Comparison of ENCODE assay signal across 8 mouse cellular contexts in genomic region chr2:38824791-38825768, GRCm38 (mm10).
DNase-seq lines count a peak whose midpoint lies in the region; ATAC-seq and TF ChIP-seq lines count a peak whose summit lies in the region.

No protein-coding gene starts in this region.

- no peaks in the 10 kb centered on the region for H3K9me3 ChIP-seq in erythroblast, embryonic 14.5 days (ENCODE audit: control insufficient read depth, low read length)
- no peaks in the 10 kb centered on the region for H3K9me3 ChIP-seq in intestine, embryonic 16.5 days (ENCODE audit: control insufficient read depth, low read length)

- no peak for TF ChIP-seq POLR2A in myocyte (IDR thresholded peaks at IDR 0.05; ENCODE audit: insufficient read length, low read depth)
- no peak for TF ChIP-seq POLR2A in thymus, adult 2 months (IDR thresholded peaks at IDR 0.05; ENCODE audit: control insufficient read depth, extremely low read depth, insufficient read depth, low read length, poor library complexity)

- H3K9ac ChIP-seq in intestine, embryonic 16.5 days (ENCODE audit: low read depth, low read length): peak overlapping the region; percentile 65

- H3K27ac ChIP-seq in intestine, embryonic 16.5 days (ENCODE audit: low read length): peak overlapping the region; percentile 27
- H3K27ac ChIP-seq in thymus, adult 2 months (ENCODE audit: control insufficient read depth, insufficient read depth, low read length): peak overlapping the region; percentile 3; the same call in 1 of the 2 replicates

- 6% methylated on average over 15 of the region's 15 CpGs for WGBS in intestine, embryonic 16.5 days
- WGBS in thymus, adult 2 months: 3% methylated on average over 15 of the region's 15 CpGs

- peak; percentile 17 for DNase-seq in c-Kit-positive CD71-negative TER-119-negative erythroid progenitor cells, embryonic 14.5 days (ENCODE audit: low read depth)
- peak; percentile 3 for DNase-seq in liver
- DNase-seq in thymus, adult 2 months: peak; percentile 25

- H3K79me2 ChIP-seq in myocyte (ENCODE audit: control insufficient read depth, insufficient read depth): peaks cover 43% of the 10 kb centered on the region

- peak overlapping the region; percentile 60 for H3K4me2 ChIP-seq in intestine, embryonic 16.5 days (ENCODE audit: low read depth, low read length)
- H3K4me2 ChIP-seq in myocyte (ENCODE audit: low read depth): peak overlapping the region; percentile 83

- peak overlapping the region; percentile 47 for H3K4me3 ChIP-seq in erythroblast, embryonic 14.5 days (replicated peaks)
- H3K4me3 ChIP-seq in intestine, embryonic 16.5 days (ENCODE audit: low read length): peak overlapping the region; percentile 35
- peak overlapping the region; percentile 35 for H3K4me3 ChIP-seq in myocyte
- 0 out of 2 replicates have a peak overlapping the region, but pooled peaks have one; percentile 2 for H3K4me3 ChIP-seq in thymus, adult 2 months (ENCODE audit: control insufficient read depth, insufficient read depth, low read length)

- no peaks in the 10 kb centered on the region for H3K27me3 ChIP-seq in erythroblast, embryonic 14.5 days (ENCODE audit: control insufficient read depth)
- H3K27me3 ChIP-seq in intestine, embryonic 16.5 days (replicated peaks; ENCODE audit: control insufficient read depth, insufficient read depth, low read length): no peaks in the 10 kb centered on the region
- H3K27me3 ChIP-seq in myocyte (ENCODE audit: control insufficient read depth, insufficient read depth, insufficient read length): no peaks in the 10 kb centered on the region
- no peaks in the 10 kb centered on the region for H3K27me3 ChIP-seq in thymus, adult 2 months (ENCODE audit: control insufficient read depth, insufficient read depth, low read length)

- TF ChIP-seq CTCF in thymus, adult 2 months (IDR thresholded peaks at IDR 0.05; ENCODE audit: borderline replicate concordance, control insufficient read depth, extremely low read depth, insufficient read depth, low read length, poor library complexity): no peak

- no peak overlapping the region for H3ac ChIP-seq in myocyte (ENCODE audit: control insufficient read depth, insufficient read length)

- no peaks in the 10 kb centered on the region for H3K36me3 ChIP-seq in erythroblast, embryonic 14.5 days (ENCODE audit: control insufficient read depth)
- H3K36me3 ChIP-seq in intestine, embryonic 16.5 days (ENCODE audit: control insufficient read depth, insufficient read depth, low read length): no peaks in the 10 kb centered on the region
- H3K36me3 ChIP-seq in myocyte (ENCODE audit: control insufficient read depth, insufficient read depth): no peaks in the 10 kb centered on the region
- no peaks in the 10 kb centered on the region for H3K36me3 ChIP-seq in thymus, adult 2 months (ENCODE audit: control insufficient read depth, insufficient read depth, low read length)

- peaks cover 14% of the 10 kb centered on the region for H3K4me1 ChIP-seq in erythroblast, embryonic 14.5 days (ENCODE audit: control insufficient read depth)
- H3K4me1 ChIP-seq in intestine, embryonic 16.5 days (ENCODE audit: control insufficient read depth, insufficient read depth, low read length): peaks cover 3% of the 10 kb centered on the region; the same call in 1 of the 2 replicates
- peaks cover 3% of the 10 kb centered on the region; the same call in 1 of the 2 replicates for H3K4me1 ChIP-seq in thymus, adult 2 months (replicated peaks; ENCODE audit: control insufficient read depth, insufficient read depth, low read length)

- ATAC-seq in erythroblast, adult 5-6 weeks (replicated peaks; ENCODE audit: low FRiP score, poor library complexity, severe bottlenecking): no peak
- ATAC-seq in granulocyte monocyte progenitor cell, adult 5-6 weeks (replicated peaks; ENCODE audit: poor library complexity, severe bottlenecking): peak; percentile 24
- no peak for ATAC-seq in intestine, embryonic 16.5 days

TF ChIP-seq in myocyte, 11 proteins besides CTCF, POLR2A, EP300 and RAD21:
- no peak for TF ChIP-seq MAX (IDR thresholded peaks at IDR 0.05; ENCODE audit: low read depth)
- no peak for TF ChIP-seq CEBPB (IDR thresholded peaks at IDR 0.05; ENCODE audit: insufficient read depth, poor library complexity, severe bottlenecking)
- no peak for TF ChIP-seq TCF12 (IDR thresholded peaks at IDR 0.05; ENCODE audit: insufficient read depth, poor library complexity, severe bottlenecking)
- TF ChIP-seq MYOG (IDR thresholded peaks at IDR 0.05; ENCODE audit: control insufficient read depth in 1 of 3, insufficient read depth in 1 of 3, insufficient read length in 2 of 3, low read depth in 2 of 3): no peak
- no peak for TF ChIP-seq USF1 (IDR thresholded peaks at IDR 0.05; ENCODE audit: low read depth)
- TF ChIP-seq MYOD1 (IDR thresholded peaks at IDR 0.05; ENCODE audit: control insufficient read depth in 1 of 3, insufficient read length in 2 of 3, low read depth in 2 of 3): no peak
- no peak for TF ChIP-seq POLR2AphosphoS2 (IDR thresholded peaks at IDR 0.05; ENCODE audit: insufficient read length, low read depth)
- TF ChIP-seq REST (IDR thresholded peaks at IDR 0.05; ENCODE audit: insufficient read depth, insufficient read length): no peak
- TF ChIP-seq E2F4 (IDR thresholded peaks at IDR 0.05; ENCODE audit: insufficient read depth): no peak
- TF ChIP-seq TCF3 (IDR thresholded peaks at IDR 0.05; ENCODE audit: insufficient read length, low read depth): no peak
- TF ChIP-seq SRF (IDR thresholded peaks at IDR 0.05; ENCODE audit: control insufficient read depth, insufficient read length, low read depth): no peak
TF ChIP-seq in myocyte: peak in this region for 0.
